Mouse (Mus musculus) MEL (cell line): Measurements from ENCODE around the gene Gm20388.

Source experiments
- CHD1 ChIP-seq: IDR thresholded peaks from 2 replicates; pipeline ENCODE4 v1.6.1; 2012; ENCODE audit warnings: low read depth, mild to moderate bottlenecking, inconsistent platforms, low read length, improper control_type of control experiment
- CTCF ChIP-seq, 3 experiments: IDR thresholded peaks in 2 of 3; conservative IDR thresholded peaks in 1 of 3; 2 replicates each; pipeline ENCODE4 v1.5.1; 2011 to 2012; ENCODE audit warnings: low read length in 3 of 3, low read depth in 2 of 3, mild to moderate bottlenecking in 2 of 3, improper control_type of control experiment in 1 of 3, inconsistent platforms in 1 of 3, mixed read lengths in 1 of 3, moderate library complexity in 1 of 3; ENCODE audit not compliant: control insufficient read depth in 1 of 3, insufficient read depth in 1 of 3, poor library complexity in 1 of 3, severe bottlenecking in 1 of 3
- E2F4 ChIP-seq: IDR thresholded peaks from 2 replicates; pipeline ENCODE4 v1.6.1; 2011; ENCODE audit warnings: low read depth, low read length, improper control_type of control experiment, borderline replicate concordance
- HCFC1 ChIP-seq: IDR thresholded peaks from 2 replicates; pipeline ENCODE4 v1.6.1; 2012; ENCODE audit warnings: low read depth, mild to moderate bottlenecking, inconsistent platforms, low read length, improper control_type of control experiment, moderate library complexity
- MEF2A ChIP-seq: IDR thresholded peaks from 2 replicates; pipeline ENCODE4 v1.6.1; 2014; ENCODE audit warnings: low read depth, mild to moderate bottlenecking, inconsistent platforms, low read length, improper control_type of control experiment; ENCODE audit not compliant: poor library complexity, insufficient replicate concordance, severe bottlenecking; ENCODE audit errors: extremely low read depth
- NRF1 ChIP-seq: IDR thresholded peaks from 2 replicates; pipeline ENCODE4 v1.6.1; 2014; ENCODE audit warnings: low read depth, mild to moderate bottlenecking, inconsistent platforms, low read length, improper control_type of control experiment, moderate library complexity; ENCODE audit not compliant: poor library complexity, insufficient read depth, severe bottlenecking
- SIN3A ChIP-seq: IDR thresholded peaks from 2 replicates; pipeline ENCODE4 v1.6.1; 2012; ENCODE audit warnings: low read length, improper control_type of control experiment, inconsistent platforms
- TBP ChIP-seq: IDR thresholded peaks from 2 replicates; pipeline ENCODE4 v1.8.0; 2011; ENCODE audit warnings: low read depth, low read length, improper control_type of control experiment
- ZNF384 ChIP-seq: IDR thresholded peaks from 2 replicates; pipeline ENCODE4 v1.6.1; 2012; ENCODE audit warnings: low read depth, mild to moderate bottlenecking, inconsistent platforms, low read length, improper control_type of control experiment

DNA sequence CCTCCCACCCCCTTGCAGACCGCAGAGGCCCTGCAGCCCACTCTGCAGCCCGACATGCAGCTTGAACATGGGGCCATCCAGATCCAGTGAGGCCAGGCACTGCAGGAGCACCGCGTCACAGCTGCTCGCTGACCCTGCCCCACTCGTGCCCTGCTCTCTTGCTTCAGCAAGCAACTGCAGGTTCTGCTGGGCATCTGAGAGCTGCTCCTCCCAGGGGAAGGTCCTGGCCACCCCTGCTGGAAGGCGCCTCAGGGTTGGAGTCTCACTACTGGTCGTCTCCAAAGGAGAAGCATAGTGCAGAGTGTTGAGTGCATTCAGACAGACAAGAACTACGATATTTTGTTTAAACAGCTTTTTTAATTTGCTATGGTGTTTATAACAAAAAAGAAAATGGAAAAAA lies 2114.9 kb downstream of the Gm20388 start:
- no peak for TF ChIP-seq E2F4
- no peak for TF ChIP-seq HCFC1
- TF ChIP-seq ZNF384: no peak
- no peak for TF ChIP-seq CHD1
- no peak for TF ChIP-seq SIN3A
- TF ChIP-seq CTCF (IDR thresholded peaks at IDR 0.05 in 2 of 3, conservative IDR thresholded peaks at IDR 0.05 in 1 of 3; ENCODE audit: control insufficient read depth in 1 of 3, insufficient read depth in 1 of 3, low read depth in 2 of 3, low read length in 3 of 3, poor library complexity in 1 of 3, severe bottlenecking in 1 of 3): no peak
- no peak for TF ChIP-seq MEF2A
- TF ChIP-seq TBP: no peak
- TF ChIP-seq NRF1: no peak
